Mouse (Mus musculus) lung, adult 2 months (tissue): ENCODE data around the gene Cpt1a.

Experiments
- CTCF ChIP-seq: fragments of 200-500 bp; IDR thresholded peaks from 2 replicates; pipeline ENCODE4 v1.5.1; 2011; ENCODE audit warnings: mild to moderate bottlenecking, low read length, control low read depth; ENCODE audit not compliant: insufficient read depth
- POLR2A ChIP-seq: fragments of 200-500 bp; IDR thresholded peaks from 2 replicates; pipeline ENCODE4 v1.6.1; 2011; ENCODE audit warnings: low read depth, mild to moderate bottlenecking, control low read depth, low read length, borderline replicate concordance; ENCODE audit errors: extremely low read depth

GRCm38 (mm10) chr19:3376966-3377715 is 55.0 kb downstream of the Cpt1a start:
- TF ChIP-seq POLR2A (no peak), CTCF (no peak)
